Mouse (Mus musculus) heart, postnatal 0 days (tissue): ENCODE data around the gene Pds5b.

ENCODE experiments used
- CTCF ChIP-seq: IDR thresholded peaks from 2 replicates; pipeline ENCODE4 v1.5.1; 2016; ENCODE audit warnings: antibody characterized with exemption, control low read depth, low read depth
- EP300 ChIP-seq: IDR thresholded peaks from 2 replicates; pipeline ENCODE4 v1.6.1; 2016; ENCODE audit warnings: antibody characterized with exemption, low read depth

DNA sequence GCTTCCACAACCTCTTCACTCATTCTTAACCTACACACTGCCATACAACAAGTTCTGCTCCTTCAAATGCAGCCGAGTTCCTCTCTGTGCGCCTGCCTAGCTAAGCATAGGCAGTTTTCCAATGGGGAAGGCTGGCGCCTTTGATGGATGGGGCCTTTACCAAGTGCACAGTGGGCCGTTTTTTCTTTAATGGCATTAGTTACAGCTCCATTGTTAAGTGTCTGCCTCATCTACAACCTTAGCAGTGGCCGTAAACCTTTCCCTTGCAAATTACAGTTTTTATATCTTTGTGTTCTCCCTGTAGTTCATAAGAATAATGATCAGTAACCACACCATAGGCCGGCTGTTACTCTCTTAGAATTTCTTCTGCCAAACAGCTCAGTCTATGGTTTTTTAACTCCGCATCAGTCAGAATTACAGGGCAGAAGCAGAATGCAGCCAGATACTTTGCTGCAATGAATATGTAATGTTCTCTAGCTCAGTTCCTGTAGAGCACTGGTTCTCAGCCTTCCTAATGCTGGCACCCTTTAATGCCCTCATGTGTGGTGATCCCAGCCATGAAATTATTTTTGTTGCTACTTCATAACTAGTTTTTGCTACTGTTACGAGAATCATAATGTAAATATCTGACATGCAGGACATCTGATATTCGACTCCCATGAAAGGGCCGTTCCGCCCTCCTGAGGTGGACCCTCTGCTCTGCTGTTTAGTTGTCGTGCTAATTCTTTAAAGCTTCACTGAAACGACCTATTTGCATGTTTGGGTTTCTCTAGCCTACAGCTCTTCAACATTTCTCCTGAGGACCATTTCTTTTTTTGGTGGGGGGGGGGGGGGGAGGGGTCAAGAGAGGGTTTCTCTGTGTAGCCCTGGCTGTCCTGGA, 140.8 kb downstream of the Pds5b start:
- TF ChIP-seq CTCF (no peak), EP300 (no peak)
